9 mouse cellular contexts compared by ENCODE assay signal in the genomic region with DNA sequence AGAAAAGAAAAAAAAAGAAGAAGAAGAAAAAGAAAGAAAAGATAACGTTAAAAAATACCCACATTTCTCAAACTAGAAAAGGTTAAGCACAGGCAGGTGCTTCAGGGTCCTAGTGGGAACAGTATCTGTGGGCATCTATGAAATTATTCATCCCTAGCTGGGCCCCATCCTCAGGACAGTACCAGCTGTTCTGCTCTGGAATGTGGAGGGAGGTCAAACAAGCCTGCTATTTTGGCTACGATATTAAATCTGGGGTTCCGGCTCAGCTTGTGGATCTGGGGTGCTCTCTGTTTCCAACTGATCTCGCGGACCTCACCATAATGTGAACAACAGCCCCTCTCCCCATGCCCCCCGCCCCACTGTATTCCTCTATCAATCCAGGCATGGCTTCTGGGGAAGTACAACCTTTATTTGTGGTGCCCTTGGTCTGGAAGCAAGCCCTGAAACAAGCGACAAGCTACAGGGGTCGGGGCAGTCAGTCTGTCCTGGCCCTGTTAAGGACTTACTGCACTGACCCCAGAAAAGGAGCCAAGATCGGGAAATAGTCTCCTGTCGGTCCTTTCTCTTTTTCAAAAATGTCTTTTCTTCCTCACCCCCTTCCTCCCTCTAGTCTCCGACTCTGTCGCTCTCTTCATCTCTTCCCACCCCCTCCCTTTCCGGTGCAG. TPM values are rescaled to one million over a fixed set of nuclear protein-coding genes. Genes with fewer than 3 reads are reported as not detected.
DNase-seq lines count a peak whose midpoint lies in the region; ATAC-seq and TF ChIP-seq lines count a peak whose summit lies in the region.
"Had no signal": no experiment of that assay in that cellular context is flagged by ENCODE, and none has a peak within 500 bp of the region (broad histone marks: within the 10 kb centered on the region; RNA-seq: fewer than 3 reads in every experiment).

No protein-coding gene starts in this region.

- H3K4me1 ChIP-seq in liver, adult 2 months (ENCODE audit: control insufficient read depth, insufficient read depth, low read length): peaks cover 4% of the 10 kb centered on the region
- peaks cover 15% of the 10 kb centered on the region for H3K4me1 ChIP-seq in embryonic facial prominence, embryonic 15.5 days
- peaks cover 10% of the 10 kb centered on the region for H3K4me1 ChIP-seq in limb, embryonic 12.5 days (replicated peaks)

- H3K27me3 ChIP-seq in liver, adult 2 months (ENCODE audit: control insufficient read depth, insufficient read depth, low read length): no peaks in the 10 kb centered on the region
- peaks cover 22% of the 10 kb centered on the region for H3K27me3 ChIP-seq in embryonic facial prominence, embryonic 15.5 days
- H3K27me3 ChIP-seq in limb, embryonic 12.5 days: peaks cover 37% of the 10 kb centered on the region

- 35% methylated on average over 13 of the region's 13 CpGs for WGBS in liver, adult 2 months
- WGBS in embryonic facial prominence, embryonic 15.5 days: 13% methylated on average over 13 of the region's 13 CpGs
- WGBS in limb, embryonic 12.5 days: 21% methylated on average over 13 of the region's 13 CpGs

- H3K27ac ChIP-seq in liver, adult 2 months (replicated peaks; ENCODE audit: insufficient read depth, low read depth, low read length): no peak overlapping the region
- H3K27ac ChIP-seq in embryonic facial prominence, embryonic 15.5 days (replicated peaks): peak overlapping the region; percentile 74
- H3K27ac ChIP-seq in limb, embryonic 12.5 days: peak overlapping the region; percentile 82

- H3K36me3 ChIP-seq in liver, adult 2 months (ENCODE audit: control insufficient read depth, insufficient read depth, low read length): no peaks in the 10 kb centered on the region
- no peaks in the 10 kb centered on the region for H3K36me3 ChIP-seq in embryonic facial prominence, embryonic 15.5 days
- no peaks in the 10 kb centered on the region for H3K36me3 ChIP-seq in limb, embryonic 12.5 days

- H3K4me2 ChIP-seq in embryonic facial prominence, embryonic 15.5 days (replicated peaks): peak overlapping the region; percentile 87
- peak overlapping the region; percentile 91 for H3K4me2 ChIP-seq in limb, embryonic 12.5 days

- ATAC-seq in embryonic facial prominence, embryonic 15.5 days (ENCODE audit: insufficient number of reproducible peaks, low FRiP score, low TSS enrichment, low read depth): 0 out of 2 replicates have a peak, but pooled peaks have one; percentile 7
- ATAC-seq in limb, embryonic 12.5 days (ENCODE audit: insufficient number of reproducible peaks, insufficient read depth, low FRiP score, low TSS enrichment, low read depth): peak; percentile 67

- TF ChIP-seq CTCF in liver, adult 2 months (IDR thresholded peaks at IDR 0.05; ENCODE audit: low read depth, low read length): no peak

- intact Hi-C loops in left cerebral cortex, postnatal 10 days (cut with DNase I): loop anchor here (5.0 kb wide), 1 partner anchor 521 kb away; no protein-coding TSS in a partner anchor

- H3K9ac ChIP-seq in liver, adult 2 months (ENCODE audit: low read depth, low read length): no peak overlapping the region; the same call in 1 of the 2 replicates
- peak overlapping the region; percentile 52 for H3K9ac ChIP-seq in embryonic facial prominence, embryonic 15.5 days
- peak overlapping the region; percentile 73 for H3K9ac ChIP-seq in limb, embryonic 12.5 days (replicated peaks)

- no peaks in the 10 kb centered on the region for H3K79me2 ChIP-seq in liver, adult 2 months (ENCODE audit: control insufficient read depth, insufficient read depth, low read length)

- H3K4me3 ChIP-seq in liver, adult 2 months (ENCODE audit: insufficient read depth, low read depth, low read length): peak overlapping the region; percentile 63; the same call in 1 of the 2 replicates
- peak overlapping the region; percentile 58 for H3K4me3 ChIP-seq in embryonic facial prominence, embryonic 15.5 days (replicated peaks)
- peak overlapping the region; percentile 51 for H3K4me3 ChIP-seq in limb, embryonic 12.5 days (replicated peaks)

- DNase-seq in liver, adult 2 months (ENCODE audit: extremely low read depth, low read depth, low spot score): no peak
- DNase-seq in liver: no peak
- DNase-seq in retina, embryonic 14.5 days (ENCODE audit: low spot score): peak; percentile 11
- no peak for DNase-seq in left cerebral cortex, postnatal 10 days (ENCODE audit: extremely low spot score in 1 of 2, low spot score in 2 of 2)
- no peak for DNase-seq in right cerebral cortex, adult 18-20 months
- no peak for DNase-seq in left cerebral cortex, adult 9 months (ENCODE audit: low spot score in 2 of 2)

- H3K9me3 ChIP-seq in embryonic facial prominence, embryonic 15.5 days (replicated peaks): no peaks in the 10 kb centered on the region
- H3K9me3 ChIP-seq in limb, embryonic 12.5 days: no peaks in the 10 kb centered on the region

- TF ChIP-seq POLR2A in liver, adult 2 months (IDR thresholded peaks at IDR 0.05; ENCODE audit: extremely low read depth, insufficient read depth, low read length): no peak

RNA-seq across cellular contexts. Expression of a gene that starts 0.4 kb away (rescaled TPM):
- 0.07 and 0.09 TPM in 2 replicates for total RNA-seq in liver, adult 2 months (2014; rRNA removed)
- 0.09 and 0.45 TPM in 2 replicates for polyA plus RNA-seq in liver, adult 2 months (2012; rRNA removed)
- 4.1 and 4.8 TPM in 2 replicates for polyA plus RNA-seq in embryonic facial prominence, embryonic 15.5 days (2015; fragmentation: Nextera tagmentation; extraction: Ambion mirVana)
- polyA plus RNA-seq in limb, embryonic 12.5 days (2016; fragmentation: Nextera tagmentation; extraction: Ambion mirVana): 1.8 and 2.4 TPM in 2 replicates
- 1 to 10 TPM; 1.0 to 1.3 TPM for total RNA-seq in left cerebral cortex, postnatal 10 days (2021)

RNA-seq across cellular contexts. Expression of a gene that starts 50.8 kb away (rescaled TPM):
- total RNA-seq in liver, adult 2 months (2014; rRNA removed): 3.2 and 4.0 TPM in 2 replicates
- 11.3 and 22.4 TPM in 2 replicates for polyA plus RNA-seq in liver, adult 2 months (2012; rRNA removed)
- 0.24 and 0.33 TPM in 2 replicates for polyA plus RNA-seq in embryonic facial prominence, embryonic 15.5 days (2015; fragmentation: Nextera tagmentation; extraction: Ambion mirVana)
- polyA plus RNA-seq in limb, embryonic 12.5 days (2016; fragmentation: Nextera tagmentation; extraction: Ambion mirVana): 0.32 and 0.36 TPM in 2 replicates
- total RNA-seq in left cerebral cortex, postnatal 10 days (2021): not detected
- total RNA-seq: heart, postnatal 36 days had no signal
